Comparison of ENCODE assay signal across 8 mouse cellular contexts in the genomic region with DNA sequence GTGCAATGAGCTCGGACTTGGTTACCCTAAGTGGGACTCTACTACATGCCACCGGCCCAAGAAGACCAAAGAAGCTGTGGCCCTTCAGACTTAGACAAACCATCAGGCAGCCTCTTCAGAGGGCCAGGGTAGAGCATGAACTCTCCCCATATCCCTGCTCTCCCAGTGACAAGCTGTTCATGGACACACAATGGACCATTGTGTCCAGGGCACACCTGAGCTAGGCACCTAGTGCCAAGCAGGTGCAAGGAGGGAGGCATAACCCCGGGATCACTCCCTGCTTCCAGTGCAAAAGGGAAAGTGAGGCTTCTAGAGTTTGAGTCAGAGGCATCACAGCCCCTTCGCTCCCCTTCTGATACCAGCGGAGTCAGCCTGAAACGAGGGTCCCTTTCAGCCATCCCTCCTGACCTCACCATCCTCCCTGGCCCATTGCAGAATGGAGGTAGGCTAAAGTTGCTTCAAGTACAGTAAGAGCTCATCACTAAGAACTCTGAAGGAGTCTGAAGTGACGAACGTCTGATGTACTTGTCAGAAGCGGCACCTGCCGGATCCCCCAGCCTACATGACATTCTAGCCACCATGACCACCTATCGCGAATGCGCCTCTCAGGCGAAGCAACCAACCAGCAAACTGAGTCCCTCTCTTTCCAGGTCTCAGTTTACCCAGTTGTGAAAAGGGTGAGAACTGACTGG. TPM values are rescaled to one million over a fixed set of nuclear protein-coding genes. Genes with fewer than 3 reads are reported as not detected.
DNase-seq lines count a peak whose midpoint lies in the region; ATAC-seq and TF ChIP-seq lines count a peak whose summit lies in the region.

No protein-coding gene starts in this region.

- intact Hi-C loops in left cerebral cortex, postnatal 14 days (cut with DNase I), result loop anchor here (5.0 kb wide), 1 partner anchor 54 kb away; no protein-coding TSS in a partner anchor

- no peaks in the 10 kb centered on the region for H3K9me3 ChIP-seq in embryonic facial prominence, embryonic 10.5 days
- H3K9me3 ChIP-seq in intestine, embryonic 14.5 days (ENCODE audit: control insufficient read depth, low read length), result no peaks in the 10 kb centered on the region

- peak overlapping the region; percentile 69; the same call in 1 of the 2 replicates for H3K27ac ChIP-seq in liver, adult 2 months (replicated peaks; ENCODE audit: insufficient read depth, low read depth, low read length)
- H3K27ac ChIP-seq in embryonic facial prominence, embryonic 10.5 days (replicated peaks), result peak overlapping the region; percentile 82
- 0 out of 2 replicates have a peak overlapping the region, but pooled peaks have one; percentile 24 for H3K27ac ChIP-seq in intestine, embryonic 14.5 days (ENCODE audit: low read depth)

- H3K36me3 ChIP-seq in liver, adult 2 months (ENCODE audit: control insufficient read depth, insufficient read depth, low read length), result no peaks in the 10 kb centered on the region
- no peaks in the 10 kb centered on the region for H3K36me3 ChIP-seq in embryonic facial prominence, embryonic 10.5 days (replicated peaks)
- H3K36me3 ChIP-seq in intestine, embryonic 14.5 days (ENCODE audit: control insufficient read depth, insufficient read depth, low read length), result no peaks in the 10 kb centered on the region

- 29% methylated on average over 14 of the region's 14 CpGs for WGBS in liver, adult 2 months
- WGBS in embryonic facial prominence, embryonic 10.5 days, result 19% methylated on average over 14 of the region's 14 CpGs
- WGBS in intestine, embryonic 14.5 days, result 19% methylated on average over 14 of the region's 14 CpGs

- peak overlapping the region; percentile 86 for H3K4me3 ChIP-seq in liver, adult 2 months (ENCODE audit: insufficient read depth, low read depth, low read length)
- H3K4me3 ChIP-seq in embryonic facial prominence, embryonic 10.5 days, result peak overlapping the region; percentile 84
- peak overlapping the region; percentile 54 for H3K4me3 ChIP-seq in intestine, embryonic 14.5 days (ENCODE audit: low read depth, low read length)

- H3K9ac ChIP-seq in liver, adult 2 months (ENCODE audit: low read depth, low read length), result peak overlapping the region; percentile 92
- H3K9ac ChIP-seq in intestine, embryonic 14.5 days (ENCODE audit: low read length), result peak overlapping the region; percentile 53

- H3K4me2 ChIP-seq in intestine, embryonic 14.5 days (ENCODE audit: low read length), result peak overlapping the region; percentile 91

- TF ChIP-seq CTCF in liver, adult 2 months (IDR thresholded peaks at IDR 0.05; ENCODE audit: low read depth, low read length), result no peak

- TF ChIP-seq POLR2A in liver, adult 2 months (IDR thresholded peaks at IDR 0.05; ENCODE audit: extremely low read depth, insufficient read depth, low read length), result no peak

- H3K27me3 ChIP-seq in liver, adult 2 months (ENCODE audit: control insufficient read depth, insufficient read depth, low read length), result no peaks in the 10 kb centered on the region
- H3K27me3 ChIP-seq in embryonic facial prominence, embryonic 10.5 days (replicated peaks; ENCODE audit: low read depth, poor library complexity, severe bottlenecking), result peaks cover 37% of the 10 kb centered on the region
- H3K27me3 ChIP-seq in intestine, embryonic 14.5 days (replicated peaks; ENCODE audit: control insufficient read depth, insufficient read depth, low read length), result peaks cover 24% of the 10 kb centered on the region

- peaks cover 23% of the 10 kb centered on the region for H3K4me1 ChIP-seq in liver, adult 2 months (ENCODE audit: control insufficient read depth, insufficient read depth, low read length)
- H3K4me1 ChIP-seq in embryonic facial prominence, embryonic 10.5 days, result peaks cover 60% of the 10 kb centered on the region
- H3K4me1 ChIP-seq in intestine, embryonic 14.5 days (replicated peaks; ENCODE audit: control insufficient read depth, insufficient read depth, low read length), result peaks cover 17% of the 10 kb centered on the region

- no peak for ATAC-seq in intestine, embryonic 14.5 days (replicated peaks; ENCODE audit: low FRiP score, low TSS enrichment, low read depth)

- H3K79me2 ChIP-seq in liver, adult 2 months (ENCODE audit: control insufficient read depth, insufficient read depth, low read length), result peaks cover 28% of the 10 kb centered on the region

- DNase-seq in liver, adult 2 months (ENCODE audit: extremely low read depth, low read depth, low spot score), result no peak
- DNase-seq in liver, result no peak
- no peak for DNase-seq in embryonic facial prominence, embryonic 10.5 days (ENCODE audit: low spot score)
- peak; percentile 63 for DNase-seq in intestine, embryonic 14.5 days (ENCODE audit: low spot score)
- peak; percentile 56 for DNase-seq in naive thymus-derived CD4-positive, alpha-beta T cell, adult 2 months (ENCODE audit: low read depth)
- no peak for DNase-seq in urinary bladder, postnatal 10 days (ENCODE audit: low spot score)
- DNase-seq in left cerebral cortex, postnatal 14 days (ENCODE audit: low spot score in 2 of 2), result no peak
- no peak for DNase-seq in spleen, postnatal 10 days (ENCODE audit: low spot score in 2 of 2)

RNA-seq across cellular contexts. Expression of a gene that starts 0.9 kb away (rescaled TPM):
- total RNA-seq in liver, adult 2 months (2014; rRNA removed), result 2.1 and 4.6 TPM in 2 replicates
- 11.6 and 12.7 TPM in 2 replicates for polyA plus RNA-seq in liver, adult 2 months (2012; rRNA removed)
- 1.9 and 2.0 TPM in 2 replicates for polyA plus RNA-seq in embryonic facial prominence, embryonic 10.5 days (2016; fragmentation: Nextera tagmentation; extraction: Ambion mirVana)
- 4.0 and 4.7 TPM in 2 replicates for polyA plus RNA-seq in intestine, embryonic 14.5 days (2014; fragmentation: Nextera tagmentation; extraction: Ambion mirVana)
- 1 to 10 TPM; 5.9 to 8.9 TPM for total RNA-seq in left cerebral cortex, postnatal 14 days (2021)

RNA-seq across cellular contexts. Expression of a gene that starts 3.2 kb away (rescaled TPM):
- total RNA-seq in liver, adult 2 months (2014; rRNA removed), result 28.7 and 29.9 TPM in 2 replicates
- 48.7 and 51.4 TPM in 2 replicates for polyA plus RNA-seq in liver, adult 2 months (2012; rRNA removed)
- 174 and 177 TPM in 2 replicates for polyA plus RNA-seq in embryonic facial prominence, embryonic 10.5 days (2016; fragmentation: Nextera tagmentation; extraction: Ambion mirVana)
- polyA plus RNA-seq in intestine, embryonic 14.5 days (2014; fragmentation: Nextera tagmentation; extraction: Ambion mirVana), result 177 and 187 TPM in 2 replicates
- 10 to 100 TPM; 44.8 to 58.6 TPM for total RNA-seq in left cerebral cortex, postnatal 14 days (2021)

RNA-seq across cellular contexts. Expression of a gene that starts 28.9 kb away (rescaled TPM):
- total RNA-seq in liver, adult 2 months (2014; rRNA removed), result 0.65 and 1.6 TPM in 2 replicates
- polyA plus RNA-seq in liver, adult 2 months (2012; rRNA removed), result 0.92 and 1.4 TPM in 2 replicates
- 37.8 and 39.3 TPM in 2 replicates for polyA plus RNA-seq in embryonic facial prominence, embryonic 10.5 days (2016; fragmentation: Nextera tagmentation; extraction: Ambion mirVana)
- 21.9 and 23.4 TPM in 2 replicates for polyA plus RNA-seq in intestine, embryonic 14.5 days (2014; fragmentation: Nextera tagmentation; extraction: Ambion mirVana)
- total RNA-seq in left cerebral cortex, postnatal 14 days (2021), result 1 to 10 TPM in 1 of 2 experiments, under 1 TPM in 1; 0.70 to 1.3 TPM

Comparison
In these comparisons a context has a peak if more than half of its experiments do, and no peak if none do; other contexts are left out.
1. DNase-seq: peak in intestine, embryonic 14.5 days (single experiment) and naive thymus-derived CD4-positive, alpha-beta T cell, adult 2 months (single experiment); none in liver, adult 2 months (single experiment), liver (single experiment), embryonic facial prominence, embryonic 10.5 days (single experiment), urinary bladder, postnatal 10 days (single experiment), left cerebral cortex, postnatal 14 days (0 of 2) and spleen, postnatal 10 days (0 of 2).
2. H3K27ac ChIP-seq: peak in every context shown above with its lines; median percentile 82 in embryonic facial prominence, embryonic 10.5 days; 69 in liver, adult 2 months; 24 in intestine, embryonic 14.5 days.
3. Peak in every context shown above with its lines, with median percentiles within 50 percentile points of each other: H3K4me3 ChIP-seq.